Mouse (Mus musculus) kidney, postnatal 25 days (tissue): ENCODE data around the gene Otulin.

Experiments used
- DNase-seq, 2 experiments: peaks; one replicate each; pipeline ENCODE4 v3.0.0; 2021; ENCODE audit warnings: mixed read lengths in 2 of 2

Gene Otulin

GRCm38 (mm10) chr15:27577915-27578780, 52.3 kb downstream of the Otulin start:
- no peak for DNase-seq

GRCm38 (mm10) chr15:27576886-27577285, 53.6 kb downstream of the Otulin start:
- DNase-seq, result no peak

- peak in 1 of 2 experiments; percentile 32 for DNase-seq
Measured at GRCm38 (mm10) chr15:27575932-27576331, 54.6 kb downstream of the Otulin start.

- DNase-seq, result no peak
Measured at GRCm38 (mm10) chr15:27574992-27575781, 55.3 kb downstream of the Otulin start.

DNA sequence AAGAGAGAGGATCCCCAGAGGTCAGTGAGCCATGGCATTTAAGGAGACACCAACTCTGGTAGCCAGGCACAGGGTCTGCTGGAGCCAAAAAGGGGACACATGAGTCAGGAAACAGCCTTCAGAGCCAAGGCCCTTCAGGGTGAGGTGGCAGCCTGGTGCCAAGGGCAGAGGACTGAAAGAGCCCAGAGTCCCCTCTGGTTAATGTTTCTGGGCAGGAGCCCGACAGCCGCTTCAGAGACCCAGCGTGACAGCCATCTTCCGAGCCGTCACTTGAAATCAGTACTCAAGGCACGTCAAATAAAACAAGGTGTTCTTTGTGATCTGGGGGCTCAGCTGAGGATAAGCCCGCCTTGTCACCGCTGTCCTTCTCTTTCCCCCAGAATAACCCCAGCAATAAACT, 59.3 kb downstream of the Otulin start:
- DNase-seq, result no peak

- DNase-seq, result no peak
Measured at GRCm38 (mm10) chr15:27570385-27570784, 60.1 kb downstream of the Otulin start.

DNA sequence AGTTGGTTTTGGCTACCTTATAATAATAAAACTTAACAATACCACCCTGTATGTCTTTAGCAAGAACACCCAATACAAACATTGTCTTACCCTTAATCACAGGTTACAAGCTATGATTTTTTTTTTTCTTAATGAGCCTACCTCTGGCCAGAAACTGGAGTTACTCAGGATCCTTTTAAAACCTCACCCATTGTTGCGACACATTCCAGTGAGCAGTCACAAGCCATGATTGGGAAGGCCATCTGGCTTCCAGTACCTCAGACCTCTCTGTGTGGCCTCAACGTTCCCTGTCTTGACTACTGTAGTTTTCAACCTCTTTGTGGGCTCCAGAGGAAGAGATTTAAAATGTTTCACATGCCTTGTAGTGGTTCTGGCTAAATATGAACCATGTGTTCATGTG, 60.6 kb downstream of the Otulin start:
- DNase-seq, result no peak

DNA sequence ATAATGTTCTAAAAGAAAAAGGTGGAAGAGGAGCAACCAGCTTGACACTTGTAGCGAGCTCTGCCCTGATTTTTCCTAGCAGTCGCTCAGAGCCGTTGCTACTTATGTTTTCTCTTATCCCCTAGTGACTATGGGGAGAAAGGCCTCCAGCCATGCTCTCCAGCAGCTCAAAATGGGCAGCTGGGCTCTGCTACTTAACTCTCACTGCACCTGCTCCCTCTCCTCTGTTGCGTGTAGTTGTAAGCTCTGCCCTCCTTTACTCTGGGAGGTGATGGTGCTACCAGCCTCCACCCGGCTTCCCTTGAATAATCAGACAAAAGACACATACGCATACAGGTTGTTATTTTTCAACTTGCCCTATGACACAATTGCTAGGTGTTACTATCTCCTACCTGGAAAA, 62.1 kb downstream of the Otulin start:
- DNase-seq, result no peak

DNA sequence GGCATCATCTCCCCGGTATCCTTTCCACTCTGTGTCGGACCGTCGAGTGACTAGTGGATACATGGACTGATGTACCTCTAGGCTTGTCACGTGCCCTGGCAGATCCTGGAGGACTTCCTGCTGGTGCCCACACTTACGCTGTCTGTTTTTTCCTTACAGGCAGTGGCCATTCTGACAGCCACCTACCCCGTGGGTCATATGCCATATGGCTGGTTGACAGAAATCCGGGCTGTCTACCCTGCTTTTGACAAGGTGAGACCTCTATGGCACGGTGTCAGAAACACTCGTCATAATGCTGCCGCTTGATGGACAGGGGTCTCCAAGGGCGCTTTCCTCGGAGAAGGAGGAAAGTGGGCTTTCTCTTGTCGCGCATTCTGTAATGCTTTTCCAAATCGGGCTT, 63.1 kb downstream of the Otulin start:
- no peak for DNase-seq

DNA sequence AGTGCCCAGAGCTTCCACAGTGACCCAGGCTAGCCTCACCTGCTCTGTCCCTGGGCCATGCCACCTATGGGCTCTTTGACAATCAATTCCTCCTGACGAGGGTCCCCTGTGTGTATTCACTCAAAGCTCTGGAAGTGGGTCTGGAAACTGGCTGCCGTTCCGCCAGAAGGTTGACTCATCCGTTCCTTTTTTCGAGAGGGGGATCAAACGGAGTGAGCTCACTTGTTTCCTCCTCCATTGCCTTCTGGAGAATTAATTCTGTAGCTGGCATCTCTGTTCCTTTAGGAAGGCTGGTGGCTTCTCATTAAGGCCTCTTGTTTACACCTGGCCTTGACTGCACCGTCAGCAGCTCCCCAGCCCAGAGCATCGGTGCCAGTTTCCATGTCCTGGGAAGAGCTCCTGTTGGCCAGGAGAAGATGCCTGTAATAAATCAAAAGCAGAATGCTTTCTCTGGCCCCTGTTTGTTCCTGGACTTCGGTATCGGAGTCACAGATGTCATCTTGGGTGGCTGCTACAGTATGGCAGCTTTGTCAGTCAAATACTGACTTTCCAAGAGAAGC, 64.8 kb downstream of the Otulin start:
- no peak for DNase-seq

DNA sequence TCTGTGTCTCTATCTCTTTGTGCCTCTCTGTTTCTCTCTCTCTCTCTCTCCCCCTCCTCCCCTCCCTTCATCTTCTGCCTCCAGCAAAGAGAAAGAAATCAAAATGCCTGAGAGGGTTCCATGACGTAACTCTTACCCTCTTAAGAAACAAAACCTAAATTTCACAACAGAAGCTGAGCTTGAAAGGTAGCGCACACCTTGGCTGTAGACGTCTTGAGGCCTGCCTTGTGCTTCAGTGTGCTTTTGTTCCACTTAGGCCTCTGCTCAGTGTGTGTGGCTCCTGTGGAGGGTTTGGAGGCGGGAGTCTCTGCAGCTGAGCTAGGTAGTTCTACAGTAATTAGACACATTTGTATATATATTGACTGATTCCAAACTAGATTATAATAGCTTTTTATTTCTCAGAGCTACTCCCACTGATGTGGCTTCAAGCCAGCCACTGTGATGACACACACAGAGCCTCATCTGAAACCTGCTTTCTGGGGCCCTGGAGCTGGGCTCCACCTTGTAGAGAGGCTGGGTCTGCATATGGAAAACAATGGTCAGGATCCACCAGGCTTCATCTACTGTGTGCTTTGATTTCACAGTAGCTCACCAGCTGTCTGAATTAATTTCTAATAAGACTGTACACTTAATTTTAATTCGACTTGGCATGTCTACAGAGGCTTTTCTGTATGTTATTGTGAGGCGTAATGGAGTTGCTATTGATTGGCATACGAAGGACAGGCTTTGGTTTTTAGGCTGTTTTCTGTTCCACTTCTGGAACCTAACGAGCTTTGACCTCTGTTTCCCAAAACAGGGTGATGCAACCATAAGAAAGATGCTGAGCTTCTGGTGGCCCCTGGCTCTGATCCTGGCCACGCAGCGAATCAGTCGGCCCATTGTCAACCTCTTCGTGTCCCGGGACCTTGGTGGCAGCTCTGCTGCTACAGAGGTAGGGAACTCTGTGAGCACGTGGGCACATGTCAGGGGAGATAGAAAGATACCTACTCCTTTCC, 66.1 kb downstream of the Otulin start:
- DNase-seq, result no peak

GRCm38 (mm10) chr15:27560315-27560714, 70.2 kb downstream of the Otulin start:
- peak in 1 of 2 experiments; percentile 58 for DNase-seq

- no peak for DNase-seq
Measured at GRCm38 (mm10) chr15:27558456-27559147, 71.9 kb downstream of the Otulin start.

- DNase-seq, result no peak
Measured at GRCm38 (mm10) chr15:27553554-27553953, 76.9 kb downstream of the Otulin start.

DNA sequence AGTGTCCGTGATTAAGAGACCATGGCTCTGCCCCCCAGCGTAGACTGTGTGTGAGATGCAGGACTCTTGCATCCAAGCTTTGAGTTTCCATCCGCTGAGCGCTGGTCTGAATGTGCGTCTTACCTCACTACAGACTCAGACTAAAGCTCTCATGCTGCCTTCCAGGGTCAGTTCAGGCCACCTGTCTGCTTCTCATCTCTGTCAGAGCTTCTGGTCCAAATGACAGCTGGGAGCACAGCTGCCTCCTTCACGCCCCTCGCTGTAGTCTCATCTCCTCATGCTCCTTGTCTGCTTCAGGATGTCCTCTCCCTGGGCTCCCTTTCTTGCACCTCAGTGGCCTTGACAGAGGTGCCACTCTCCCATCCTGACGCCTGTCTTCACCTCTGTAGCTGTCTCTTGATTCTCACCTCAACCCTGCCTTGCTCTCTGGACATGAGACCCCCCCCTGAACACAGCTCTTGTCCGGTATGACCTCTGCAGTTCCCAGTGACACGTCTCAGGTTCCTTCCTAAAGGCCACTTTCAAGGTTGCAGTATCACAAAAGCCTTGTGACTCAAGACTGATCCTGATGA, 78.3 kb downstream of the Otulin start:
- DNase-seq, result no peak

DNA sequence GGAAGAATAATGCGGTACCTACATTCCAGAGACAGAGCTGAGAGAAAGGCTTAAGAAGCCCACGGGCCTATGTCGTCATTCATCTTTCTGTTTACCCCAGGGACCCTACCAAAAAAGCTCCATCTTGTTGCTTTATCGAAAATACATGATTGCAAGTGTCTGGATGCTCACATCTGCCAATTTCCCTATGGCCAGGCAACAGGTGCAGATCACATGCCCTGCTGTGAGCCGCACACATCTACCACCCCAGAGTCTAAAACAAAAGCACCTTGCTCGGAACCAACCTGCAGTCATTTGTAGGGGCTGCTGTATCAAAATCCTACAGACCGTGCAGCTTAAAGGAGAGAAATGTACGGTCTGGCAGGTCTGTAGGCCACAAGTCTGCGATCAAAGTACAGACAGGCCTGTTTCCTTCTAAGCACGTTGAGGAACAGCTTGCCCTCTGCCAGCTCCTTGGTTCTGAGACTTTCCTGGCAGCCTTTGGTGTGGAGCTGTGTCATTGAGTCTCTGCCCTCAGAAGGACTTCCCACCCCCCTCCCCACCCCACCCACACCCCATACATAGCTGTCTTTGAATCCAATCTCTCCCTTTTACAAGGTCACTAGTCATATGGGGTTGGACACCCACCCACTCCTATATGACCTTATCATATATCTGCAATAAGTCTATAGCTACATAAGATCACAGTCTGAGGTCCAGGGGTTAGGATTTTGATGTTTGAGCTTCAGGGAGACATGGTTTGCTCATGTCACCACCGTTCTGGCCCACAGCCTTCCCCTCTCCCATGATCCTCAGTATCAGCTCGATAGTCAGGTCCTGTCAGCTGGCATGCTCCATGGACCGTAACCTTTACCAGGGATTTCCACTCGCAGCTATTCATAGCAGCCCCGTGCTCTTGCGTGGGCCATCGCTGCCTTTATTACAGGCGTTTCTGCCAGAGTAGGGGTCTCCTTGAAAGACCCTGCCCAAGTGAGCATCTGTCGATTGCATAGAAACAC, 79.1 kb downstream of the Otulin start:
- no peak for DNase-seq

GRCm38 (mm10) chr15:27550358-27550992, 80.0 kb downstream of the Otulin start:
- DNase-seq, result no peak

DNA sequence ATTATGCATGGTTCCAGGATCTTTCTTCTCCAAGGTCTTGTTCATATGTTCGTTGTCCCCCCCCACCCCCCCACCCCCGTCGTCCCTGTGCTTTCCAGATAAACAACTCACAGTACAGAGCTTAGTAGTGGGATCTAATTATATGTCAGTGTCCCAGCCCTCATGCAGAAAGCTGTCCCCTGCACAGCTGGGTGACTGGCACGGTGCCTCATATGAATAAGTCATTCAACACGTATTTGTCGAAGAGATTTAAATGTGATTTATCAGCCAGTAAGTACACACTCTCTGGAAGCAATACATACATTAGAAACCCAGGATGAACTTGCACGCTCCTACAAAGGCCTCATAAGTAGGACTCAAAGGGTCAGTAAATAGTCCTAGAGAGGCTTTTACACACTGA, 80.6 kb downstream of the Otulin start:
- no peak for DNase-seq

GRCm38 (mm10) chr15:27549071-27549470, 81.4 kb downstream of the Otulin start:
- DNase-seq, result no peak

- no peak for DNase-seq
Measured at GRCm38 (mm10) chr15:27548110-27548509, 82.4 kb downstream of the Otulin start.
